Mouse (Mus musculus): ENCODE measurements around the gene Mapk11. TPM values are rescaled to one million over a fixed set of nuclear protein-coding genes. Genes with fewer than 3 reads are reported as not detected.

Mapk11 gene
- total and polyA plus RNA-seq, 3 experiments = 0.04 TPM; not detected in 1

DNA sequence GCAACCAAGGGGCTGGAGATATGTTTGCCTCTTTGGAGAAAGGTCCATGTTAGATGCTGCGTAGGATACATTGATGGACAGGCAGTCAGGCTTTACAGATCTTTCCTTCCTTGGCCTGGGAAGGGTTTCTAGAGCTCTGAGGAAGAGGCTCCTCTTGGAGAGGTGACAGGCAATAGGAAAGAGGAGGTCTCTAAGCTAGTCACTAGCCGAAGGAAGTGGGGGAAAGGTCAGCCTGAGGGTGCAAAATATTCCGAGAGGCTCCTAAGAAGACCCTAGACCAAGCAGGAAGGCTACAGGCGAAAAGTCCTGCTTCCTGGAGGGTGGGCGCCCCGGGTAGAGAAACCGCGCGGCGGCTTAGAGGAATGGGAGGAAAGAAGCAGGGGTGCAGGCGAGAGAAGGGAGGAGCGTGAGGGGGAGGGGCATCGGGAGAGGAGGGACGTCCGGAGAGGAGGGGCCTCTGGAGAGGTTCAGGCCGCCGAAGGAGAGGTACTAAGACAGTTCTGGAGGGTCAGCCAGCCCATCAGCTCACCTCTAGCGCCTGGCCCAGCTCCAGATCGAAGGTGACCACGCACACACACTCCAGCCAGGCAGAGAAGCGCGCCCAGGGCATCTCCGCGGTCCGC is 46.4 kb upstream of the Mapk11 start (continued):
- TF ChIP-seq BHLHE40 (IDR thresholded peaks at IDR 0.05; ENCODE audit: borderline replicate concordance, low read depth, low read length) (no peak), MYC (IDR thresholded peaks at IDR 0.05; ENCODE audit: low read depth, low read length) (no peak), CHD2 (IDR thresholded peaks at IDR 0.05; ENCODE audit: low read length) (no peak), HCFC1 (IDR thresholded peaks at IDR 0.05; ENCODE audit: low read depth, low read length) (no peak), ZMIZ1 (IDR thresholded peaks at IDR 0.05; ENCODE audit: low read depth, low read length) (peak; percentile 66; the same call in 1 of the 2 replicates), GATA1 (IDR thresholded peaks at IDR 0.05; ENCODE audit: low read depth, low read length) (no peak), ELF1 (IDR thresholded peaks at IDR 0.05; ENCODE audit: low read depth, low read length) (no peak), USF1 (IDR thresholded peaks at IDR 0.05; ENCODE audit: low read depth, low read length) (no peak), E2F4 (IDR thresholded peaks at IDR 0.05; ENCODE audit: borderline replicate concordance, low read depth, low read length) (no peak), POLR2A (IDR thresholded peaks at IDR 0.05; ENCODE audit: control insufficient read depth in 1 of 2, insufficient read depth in 1 of 2, low read depth in 1 of 2, low read length in 2 of 2, poor library complexity in 1 of 2) (peak; percentile 87 to 94), ZKSCAN1 (IDR thresholded peaks at IDR 0.05; ENCODE audit: low read depth, low read length) (no peak), MAX (IDR thresholded peaks at IDR 0.05; ENCODE audit: low read length) (no peak), TAL1 (IDR thresholded peaks at IDR 0.05; ENCODE audit: low read length) (no peak), TBP (IDR thresholded peaks at IDR 0.05; ENCODE audit: low read depth, low read length) (peak; percentile 15; the same call in 1 of the 2 replicates)

DNA sequence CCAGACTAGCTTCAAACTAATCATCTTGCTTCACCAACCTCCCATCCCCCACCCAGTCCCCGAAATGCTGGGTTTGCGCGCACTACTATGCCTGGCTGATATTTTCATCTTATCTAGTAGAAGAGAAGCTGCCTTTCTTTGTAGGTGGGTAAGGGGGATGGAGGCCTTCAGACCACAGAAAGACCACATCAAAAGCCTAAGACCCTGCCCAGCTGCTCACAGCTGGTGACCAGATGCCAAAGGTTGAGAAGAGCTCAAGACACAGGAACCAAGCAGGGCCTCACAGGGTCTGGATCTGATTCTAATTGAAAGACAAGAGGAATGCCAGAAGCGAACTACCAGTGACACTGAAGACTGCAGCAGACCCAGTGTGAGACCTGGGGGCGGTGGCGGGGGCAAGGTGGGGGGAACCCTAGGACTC is 45.8 kb upstream of the Mapk11 start:
- TF ChIP-seq RCOR1 (IDR thresholded peaks at IDR 0.05; ENCODE audit: low read depth, low read length) = no peak
- TF ChIP-seq SMC3 (IDR thresholded peaks at IDR 0.05; ENCODE audit: low read depth, low read length) = no peak
- TF ChIP-seq MYB (IDR thresholded peaks at IDR 0.05; ENCODE audit: low read depth, low read length) = no peak
- no peak for TF ChIP-seq MXI1 (IDR thresholded peaks at IDR 0.05; ENCODE audit: low read depth, low read length)
- no peak for TF ChIP-seq MYC (IDR thresholded peaks at IDR 0.05; ENCODE audit: low read depth, low read length)
- peak; percentile 57; the same call in 1 of the 2 replicates for TF ChIP-seq CHD2 (IDR thresholded peaks at IDR 0.05; ENCODE audit: low read length)
- TF ChIP-seq MEF2A (IDR thresholded peaks at IDR 0.05; ENCODE audit: extremely low read depth, insufficient replicate concordance, low read depth, low read length, poor library complexity, severe bottlenecking) = no peak
- TF ChIP-seq TCF12 (IDR thresholded peaks at IDR 0.05; ENCODE audit: low read depth, low read length) = 0 out of 2 replicates have a peak, but pooled peaks have one; percentile 4
- 0 out of 2 replicates have a peak, but pooled peaks have one; percentile 20 for TF ChIP-seq BHLHE40 (IDR thresholded peaks at IDR 0.05; ENCODE audit: borderline replicate concordance, low read depth, low read length)
- TF ChIP-seq ZC3H11A (IDR thresholded peaks at IDR 0.05; ENCODE audit: low read depth, low read length) = no peak
- TF ChIP-seq TBP (IDR thresholded peaks at IDR 0.05; ENCODE audit: low read depth, low read length) = no peak
- TF ChIP-seq HCFC1 (IDR thresholded peaks at IDR 0.05; ENCODE audit: low read depth, low read length) = no peak
- no peak for TF ChIP-seq USF2 (IDR thresholded peaks at IDR 0.05; ENCODE audit: borderline replicate concordance in 1 of 2, insufficient read depth in 1 of 2, low read depth in 1 of 2, low read length in 2 of 2)
- TF ChIP-seq ETS1 (IDR thresholded peaks at IDR 0.05; ENCODE audit: low read depth, low read length) = no peak
- TF ChIP-seq RAD21 (IDR thresholded peaks at IDR 0.05; ENCODE audit: low read depth, low read length) = no peak
- no peak for TF ChIP-seq POLR2AphosphoS2 (IDR thresholded peaks at IDR 0.05; ENCODE audit: low read length)
- no peak for TF ChIP-seq GABPA (IDR thresholded peaks at IDR 0.05; ENCODE audit: low read depth, low read length)
- no peak for TF ChIP-seq CHD1 (IDR thresholded peaks at IDR 0.05; ENCODE audit: low read depth, low read length)
- TF ChIP-seq KAT2A (conservative IDR thresholded peaks at IDR 0.05; ENCODE audit: low read depth, low read length) = no peak
- peak; percentile 18; the same call in 1 of the 2 replicates for TF ChIP-seq GATA1 (IDR thresholded peaks at IDR 0.05; ENCODE audit: low read depth, low read length)
- TF ChIP-seq CTCF (IDR thresholded peaks at IDR 0.05 in 2 of 3, conservative IDR thresholded peaks at IDR 0.05 in 1 of 3; ENCODE audit: control insufficient read depth in 1 of 3, insufficient read depth in 1 of 3, low read depth in 2 of 3, low read length in 3 of 3, poor library complexity in 1 of 3, severe bottlenecking in 1 of 3) = no peak
- TF ChIP-seq TAL1 (IDR thresholded peaks at IDR 0.05; ENCODE audit: low read length) = no peak
- TF ChIP-seq MAZ (IDR thresholded peaks at IDR 0.05; ENCODE audit: low read depth, low read length) = 0 out of 2 replicates have a peak, but pooled peaks have one; percentile 38
- no peak for TF ChIP-seq ZNF384 (IDR thresholded peaks at IDR 0.05; ENCODE audit: low read depth, low read length)
- TF ChIP-seq SIN3A (IDR thresholded peaks at IDR 0.05; ENCODE audit: low read length) = peak; percentile 47; the same call in 1 of the 2 replicates
- Histone ChIP-seq H3K4me3 (ENCODE audit: control insufficient read depth in 1 of 2, insufficient read depth in 1 of 2, low read depth in 2 of 2, low read length in 2 of 2) (peak overlapping the region; percentile 73 to 99), H3K79me2 (ENCODE audit: control insufficient read depth, insufficient read depth, low read length, poor library complexity) (peaks cover 10% of the 10 kb centered on the region; the same call in 1 of the 2 replicates), H3K4me1 (ENCODE audit: control insufficient read depth in 1 of 2, insufficient read depth in 2 of 2, low read length in 2 of 2) (peaks cover 0 to 13% of the 10 kb centered on the region in 2 experiments; a peak in 2 of 4 replicates), H3K27me3 (ENCODE audit: control insufficient read depth in 1 of 2, insufficient read depth in 2 of 2, low read length in 2 of 2) (no peaks in the 10 kb centered on the region), H3K9ac (ENCODE audit: control insufficient read depth, low read depth, low read length, poor library complexity, severe bottlenecking) (peak overlapping the region; percentile 100), H3K36me3 (ENCODE audit: control insufficient read depth in 1 of 2, insufficient read depth in 2 of 2, low read length in 2 of 2) (peaks cover 0 to 10% of the 10 kb centered on the region in 2 experiments; a peak in 2 of 4 replicates), H3K27ac (ENCODE audit: control insufficient read depth, low read depth, low read length) (peak overlapping the region; percentile 94), H3K9me3 (replicated peaks; ENCODE audit: insufficient read depth, low read length) (no peaks in the 10 kb centered on the region)
- DNase-seq (ENCODE audit: low read depth, low spot score) = peak; percentile 55

Measured in MEL (cell line).